Mouse (Mus musculus): ENCODE data around the gene C3.

DNA sequence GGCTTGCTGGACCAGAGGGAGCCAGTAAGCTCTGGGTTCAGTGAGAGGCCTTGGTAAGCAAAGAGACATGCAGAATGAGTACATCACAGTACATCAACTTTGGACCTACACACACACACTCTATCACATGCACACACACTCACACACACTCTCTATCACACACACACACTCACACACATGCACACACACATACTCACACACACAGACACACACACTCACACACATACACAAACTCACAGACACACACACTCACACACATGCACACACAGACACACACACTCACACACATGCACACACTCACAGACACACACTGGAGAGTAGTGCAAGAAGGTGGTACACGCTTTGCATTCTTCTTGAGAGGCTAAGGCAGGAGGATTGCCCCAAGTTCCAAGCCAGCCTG, 4.3 kb upstream of the C3 start:
- TF ChIP-seq CTCF (conservative IDR thresholded peaks at IDR 0.05; ENCODE audit: insufficient read depth, insufficient read length, low read depth, low read length) (no peak), POLR2A (IDR thresholded peaks at IDR 0.05; ENCODE audit: low read depth, low read length) (no peak)
